Mouse (Mus musculus) cerebellum, postnatal 4 days (tissue): ENCODE results near the gene Kdm2b.
"Not testable (repeated sequence)": the region's sequence is repeated elsewhere in the genome, so short reads cannot be mapped to it uniquely, and the experiment has no call there.

Experiments
- DNase-seq, 2 experiments: peaks; one replicate each; pipeline ENCODE4 v3.0.0; 2022; ENCODE audit warnings: low spot score in 2 of 2, mixed read lengths in 1 of 2

Gene Kdm2b

GRCm38 (mm10) chr5:122974701-122975100 lies 14.9 kb downstream of the Kdm2b start:
- not testable (repeated sequence) for DNase-seq

GRCm38 (mm10) chr5:122972116-122972515 lies 17.5 kb downstream of the Kdm2b start:
- DNase-seq = peak in 1 of 2 experiments; percentile 54

- no peak for DNase-seq
Measured at GRCm38 (mm10) chr5:122971438-122971837, 18.2 kb downstream of the Kdm2b start.

- DNase-seq = no peak
Measured at GRCm38 (mm10) chr5:122970056-122970455, 19.6 kb downstream of the Kdm2b start.

- peak in 1 of 2 experiments; percentile 74 for DNase-seq
Measured at GRCm38 (mm10) chr5:122968322-122968721, 21.3 kb downstream of the Kdm2b start.

- no peak for DNase-seq
Measured at GRCm38 (mm10) chr5:122965427-122965826, 24.2 kb downstream of the Kdm2b start.

- no peak for DNase-seq
Measured at GRCm38 (mm10) chr5:122964853-122965252, 24.8 kb downstream of the Kdm2b start.

- no peak for DNase-seq
Measured at GRCm38 (mm10) chr5:122961905-122962304, 27.7 kb downstream of the Kdm2b start.

GRCm38 (mm10) chr5:122959391-122959790 lies 30.2 kb downstream of the Kdm2b start:
- no peak for DNase-seq

GRCm38 (mm10) chr5:122956059-122956458 lies 33.6 kb downstream of the Kdm2b start:
- no peak for DNase-seq

- peak in 1 of 2 experiments; percentile 22 for DNase-seq
Measured at GRCm38 (mm10) chr5:122951913-122952641, 37.5 kb downstream of the Kdm2b start.

- peak in 1 of 2 experiments; percentile 49 for DNase-seq
Measured at GRCm38 (mm10) chr5:122951056-122951912, 38.3 kb downstream of the Kdm2b start.

GRCm38 (mm10) chr5:122950329-122950953 lies 39.2 kb downstream of the Kdm2b start:
- DNase-seq = peak; percentile 42 to 60

GRCm38 (mm10) chr5:122949101-122949500 lies 40.5 kb downstream of the Kdm2b start:
- no peak for DNase-seq

- no peak for DNase-seq
Measured at GRCm38 (mm10) chr5:122947534-122947933, 42.1 kb downstream of the Kdm2b start.

- peak in 1 of 2 experiments; percentile 37 for DNase-seq
Measured at GRCm38 (mm10) chr5:122938676-122939075, 50.9 kb downstream of the Kdm2b start.

GRCm38 (mm10) chr5:122937958-122938540 lies 51.6 kb downstream of the Kdm2b start:
- DNase-seq = no peak

GRCm38 (mm10) chr5:122937031-122937430 lies 52.6 kb downstream of the Kdm2b start:
- DNase-seq = no peak

GRCm38 (mm10) chr5:122935810-122936209 lies 53.8 kb downstream of the Kdm2b start:
- DNase-seq = no peak

- no peak for DNase-seq
Measured at GRCm38 (mm10) chr5:122930991-122931390, 58.6 kb downstream of the Kdm2b start.

GRCm38 (mm10) chr5:122928293-122928692 lies 61.3 kb downstream of the Kdm2b start:
- no peak for DNase-seq

- DNase-seq = no peak
Measured at GRCm38 (mm10) chr5:122927703-122928102, 61.9 kb downstream of the Kdm2b start.
